Mouse (Mus musculus) CH12.LX (cell line): ENCODE data around the gene Adam34.

Source experiments
- CHD1 ChIP-seq: IDR thresholded peaks from 2 replicates; pipeline ENCODE4 v1.6.1; 2012; ENCODE audit warnings: low read depth, low read length, improper control_type of control experiment, inconsistent platforms
- CTCF ChIP-seq, 2 experiments: IDR thresholded peaks in 1 of 2; conservative IDR thresholded peaks in 1 of 2; 2 replicates each; pipeline ENCODE4 v1.5.1; 2011 to 2012; ENCODE audit warnings: low read depth in 2 of 2, low read length in 2 of 2, improper control_type of control experiment in 1 of 2, inconsistent platforms in 1 of 2, mild to moderate bottlenecking in 1 of 2, moderate library complexity in 1 of 2
- EP300 ChIP-seq: IDR thresholded peaks from 2 replicates; pipeline ENCODE4 v1.6.1; 2011; ENCODE audit warnings: low read length, improper control_type of control experiment
- IRF4 ChIP-seq: IDR thresholded peaks from 2 replicates; pipeline ENCODE4 v1.6.1; 2014; ENCODE audit warnings: low read depth, mild to moderate bottlenecking, inconsistent platforms, low read length, improper control_type of control experiment
- KAT2A ChIP-seq: IDR thresholded peaks from 2 replicates; pipeline ENCODE4 v1.6.1; 2012; ENCODE audit warnings: low read length, improper control_type of control experiment, inconsistent platforms; ENCODE audit not compliant: insufficient replicate concordance
- MAFK ChIP-seq: IDR thresholded peaks from 2 replicates; pipeline ENCODE4 v1.6.1; 2011; ENCODE audit warnings: low read length, improper control_type of control experiment; ENCODE audit not compliant: insufficient replicate concordance
- MYC ChIP-seq: IDR thresholded peaks from 2 replicates; pipeline ENCODE4 v1.6.1; 2011; ENCODE audit warnings: low read depth, mild to moderate bottlenecking, improper control_type of control experiment, low read length
- NRF1 ChIP-seq: IDR thresholded peaks from 2 replicates; pipeline ENCODE4 v1.6.1; 2014; ENCODE audit warnings: low read depth, mild to moderate bottlenecking, inconsistent platforms, low read length, improper control_type of control experiment, moderate library complexity
- PAX5 ChIP-seq: IDR thresholded peaks from 2 replicates; pipeline ENCODE4 v1.6.1; 2012; ENCODE audit warnings: low read length, inconsistent platforms, mixed read lengths
- POLR2A ChIP-seq: IDR thresholded peaks from 2 replicates; pipeline ENCODE4 v1.6.1; 2011; ENCODE audit warnings: low read depth, mild to moderate bottlenecking, improper control_type of control experiment, low read length
- USF1 ChIP-seq: IDR thresholded peaks from 2 replicates; pipeline ENCODE4 v1.6.1; 2014; ENCODE audit warnings: low read depth, mild to moderate bottlenecking, inconsistent platforms, low read length, improper control_type of control experiment
- ZKSCAN1 ChIP-seq: IDR thresholded peaks from 2 replicates; pipeline ENCODE4 v1.6.1; 2012; ENCODE audit warnings: low read depth, inconsistent platforms, low read length, improper control_type of control experiment, borderline replicate concordance

- TF ChIP-seq CTCF (conservative IDR thresholded peaks at IDR 0.05 in 1 of 2, IDR thresholded peaks at IDR 0.05 in 1 of 2; ENCODE audit: low read depth in 2 of 2, low read length in 2 of 2), result no peak
- TF ChIP-seq POLR2A, result no peak
- no peak for TF ChIP-seq IRF4
- TF ChIP-seq ZKSCAN1, result no peak
- no peak for TF ChIP-seq NRF1
- TF ChIP-seq MYC, result no peak
- no peak for TF ChIP-seq CHD1
- TF ChIP-seq USF1, result no peak
- no peak for TF ChIP-seq MAFK
- no peak for TF ChIP-seq PAX5
- no peak for TF ChIP-seq KAT2A
- no peak for TF ChIP-seq EP300
These were observed 93.8 kb downstream of the Adam34 start for GRCm38 (mm10) chr8:43616046-43616445.
